Mouse (Mus musculus): ENCODE measurements around the gene Fez1.

The Fez1 gene

DNA sequence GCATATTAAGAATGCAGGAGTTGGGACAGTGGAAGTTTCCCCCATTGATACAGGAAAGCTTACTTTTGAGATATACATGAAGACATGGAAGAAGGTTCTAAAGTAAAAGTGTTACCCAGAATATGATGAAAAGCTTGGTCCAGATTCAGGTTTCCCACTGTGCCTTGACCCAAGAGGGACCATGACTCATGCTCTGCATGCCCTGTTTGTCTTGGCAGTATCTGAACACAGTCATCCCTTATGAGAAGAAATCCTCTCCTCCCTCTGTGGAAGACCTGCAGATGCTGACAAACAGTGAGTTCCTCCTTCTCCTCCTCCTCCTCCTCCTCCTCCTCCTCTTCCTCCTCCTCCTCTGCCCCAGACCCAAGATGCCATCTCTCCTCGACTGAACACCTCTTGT lies 48.6 kb downstream of the Fez1 start:
- ChIA-PET POLR2A (interaction anchor here in 1 of 4 experiments (0.6 kb wide), 2 partner anchors 1085 to 1828 kb away, joined by 3 to 4 read pairs; no protein-coding TSS in a partner anchor), CTCF (interaction anchor here in 1 of 4 experiments (0.6 kb wide), 1 partner anchor 50 kb away, joined by 3 read pairs; no protein-coding TSS in a partner anchor)

DNA sequence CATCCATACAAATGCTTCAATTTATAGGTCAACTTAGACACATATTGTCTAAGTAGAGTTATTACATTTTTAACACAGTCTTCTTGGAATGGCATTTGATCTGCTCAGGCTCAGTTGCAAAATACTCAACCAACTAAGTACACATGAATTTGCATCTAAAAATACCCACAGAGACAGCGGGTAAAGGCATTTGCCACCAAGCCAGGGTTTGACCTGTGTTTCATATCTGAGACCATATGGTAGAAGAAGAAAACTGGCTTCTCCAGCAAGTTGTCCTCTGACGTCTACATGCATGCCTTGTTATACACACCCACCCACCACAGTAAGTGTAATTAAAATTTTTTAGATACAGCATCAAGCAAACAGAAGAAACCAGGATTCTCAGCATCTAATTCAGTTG lies 52.1 kb downstream of the Fez1 start:
- ChIA-PET CTCF (no interaction called here), POLR2A (interaction anchor here in 1 of 4 experiments (1.3 kb wide), 1 partner anchor 12 kb away, joined by 3 read pairs; no protein-coding TSS in a partner anchor)

DNA sequence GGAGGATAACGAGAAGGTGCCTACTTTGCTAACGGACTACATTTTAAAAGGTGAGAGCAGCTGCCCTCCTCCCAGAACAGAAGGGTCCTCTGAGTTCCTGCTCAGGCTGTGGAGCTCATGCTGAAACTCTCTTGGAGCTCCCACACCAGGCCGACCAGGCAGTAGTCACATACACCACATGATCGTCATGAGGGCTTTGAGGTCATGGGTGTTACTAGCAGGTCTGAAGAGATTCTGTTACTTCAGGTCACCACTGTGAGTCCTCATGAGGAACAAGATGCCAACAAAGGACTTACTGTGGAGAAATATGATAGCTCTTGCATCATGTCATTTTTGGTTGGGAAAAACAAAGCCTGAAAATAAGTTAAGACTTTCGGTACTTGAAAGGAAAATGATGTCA lies 54.6 kb downstream of the Fez1 start:
- ChIA-PET CTCF (interaction anchor here in 1 of 4 experiments (1.6 to 2.0 kb wide), 2 partner anchors 19 to 353 kb away, joined by 5 read pairs; no protein-coding TSS in a partner anchor), POLR2A (interaction anchor here in 2 of 4 experiments (0.6 kb wide), 2 partner anchors 33 to 332 kb away, joined by 3 to 5 read pairs; no protein-coding TSS in a partner anchor)

DNA sequence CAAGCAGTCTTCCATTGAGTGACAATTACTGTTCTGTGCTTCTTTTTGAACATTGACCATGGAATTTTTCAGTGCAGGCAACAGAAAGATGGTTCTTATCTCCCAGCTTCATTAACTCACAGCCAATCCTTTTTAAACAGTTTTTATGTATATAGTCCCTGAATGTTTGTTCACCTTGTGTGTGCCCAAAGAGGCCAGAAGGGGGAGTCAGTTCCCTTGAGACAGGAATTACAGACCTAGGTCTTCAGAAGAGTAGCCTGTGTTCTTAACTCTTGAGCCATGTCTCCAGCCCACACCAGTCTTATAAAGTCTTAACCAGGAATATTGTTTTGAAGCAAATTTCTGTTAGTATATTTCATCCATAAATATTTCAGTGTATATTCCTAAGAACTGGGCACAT lies 55.1 kb downstream of the Fez1 start:
- ChIA-PET POLR2A (interaction anchor here in 2 of 4 experiments (0.6 to 1.1 kb wide), 3 partner anchors 11 to 332 kb away, joined by 3 to 5 read pairs (median 5); no protein-coding TSS in a partner anchor), CTCF (interaction anchor here in 3 of 4 experiments (0.6 to 2.0 kb wide), 6 partner anchors 8 to 1352 kb away, joined by 3 to 6 read pairs (median 4); no protein-coding TSS in a partner anchor)

DNA sequence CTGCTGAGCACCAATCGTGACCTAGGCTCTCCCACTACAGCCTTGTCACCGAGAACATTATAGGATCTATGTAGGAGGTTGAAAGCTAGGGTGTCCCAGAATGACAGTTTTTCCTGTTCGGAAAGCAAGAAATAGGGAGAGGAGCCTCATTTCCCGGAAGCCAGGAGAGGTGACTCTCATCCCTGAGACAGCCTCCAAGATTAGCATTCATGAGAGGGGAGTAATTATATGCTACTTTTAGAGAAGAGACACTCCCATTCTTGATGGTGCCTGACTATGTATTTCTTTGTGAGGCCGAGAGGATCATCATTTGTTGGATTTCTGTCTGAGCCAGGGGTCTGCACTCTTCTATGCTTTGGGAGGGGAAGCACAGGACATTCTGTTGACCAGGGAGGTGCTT lies 60.0 kb downstream of the Fez1 start:
- POLR2A ChIA-PET, result interaction anchor here in 2 of 4 experiments (0.5 to 1.0 kb wide), 9 partner anchors 19 to 1019 kb away, joined by 3 to 7 read pairs (median 3); no protein-coding TSS in a partner anchor
- CTCF ChIA-PET, result interaction anchor here (0.6 to 1.0 kb wide), 5 partner anchors 9 to 156 kb away, joined by 3 to 23 read pairs (median 5); no protein-coding TSS in a partner anchor

DNA sequence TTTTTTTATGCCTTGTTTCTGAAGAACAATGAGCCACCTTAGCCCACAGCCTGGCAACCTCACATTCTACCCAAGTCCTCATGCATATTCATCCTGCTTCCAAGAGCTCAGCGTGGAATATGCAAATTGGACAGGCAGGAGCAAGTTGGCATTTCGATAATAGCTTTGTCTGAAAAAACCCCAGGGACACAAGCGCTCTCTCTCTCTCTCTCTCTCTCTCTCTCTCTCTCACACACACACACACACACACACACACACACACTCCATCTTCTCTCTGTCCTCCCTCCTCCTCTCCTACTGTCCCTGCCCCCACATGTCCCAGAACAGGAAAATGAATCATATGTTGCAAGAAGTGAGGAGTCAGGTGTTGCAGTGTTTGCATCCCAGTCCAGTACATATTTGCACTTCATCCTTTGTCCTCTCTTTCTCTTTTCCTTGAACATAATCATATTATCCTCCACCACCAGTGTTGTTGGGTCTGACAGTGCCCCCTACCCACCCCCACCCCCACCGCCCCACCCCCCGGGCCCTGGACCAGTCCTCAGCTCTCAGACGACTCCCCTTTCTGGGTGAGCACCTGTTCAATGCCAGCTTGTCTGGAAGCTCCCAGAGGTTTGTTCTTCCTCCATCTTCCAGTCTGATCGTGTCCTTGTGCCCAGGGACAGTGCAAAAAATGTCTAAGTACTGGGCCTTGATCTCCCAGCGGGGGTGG lies 60.5 kb downstream of the Fez1 start:
- ChIA-PET CTCF (interaction anchor here (0.6 to 1.0 kb wide), 5 partner anchors 8 to 156 kb away, joined by 3 to 23 read pairs (median 5); no protein-coding TSS in a partner anchor), POLR2A (interaction anchor here in 2 of 4 experiments (0.6 to 1.0 kb wide), 8 partner anchors 19 to 1019 kb away, joined by 3 to 7 read pairs (median 3); no protein-coding TSS in a partner anchor)

DNA sequence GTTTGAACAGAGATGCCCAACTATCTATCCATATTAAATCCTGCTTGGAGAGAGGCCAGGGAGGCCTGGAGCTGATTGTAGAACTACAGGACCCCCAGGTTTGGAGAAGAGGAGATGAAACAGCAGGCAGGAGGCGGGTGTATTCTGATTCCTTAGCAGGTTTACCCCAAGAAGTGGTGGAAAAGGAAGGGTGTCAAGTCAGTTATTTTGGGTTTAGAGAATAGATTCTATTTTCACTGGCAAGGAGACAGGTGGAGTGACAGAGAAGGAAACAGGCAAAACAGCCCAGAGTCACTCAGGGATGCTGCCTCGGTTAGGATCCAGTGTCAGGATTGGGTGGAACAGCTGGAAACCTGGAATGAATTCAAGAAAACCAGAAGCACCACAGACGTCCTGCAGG lies 61.9 kb downstream of the Fez1 start:
- POLR2A ChIA-PET, result interaction anchor here in 1 of 4 experiments (0.6 kb wide), 1 partner anchor 19 kb away, joined by 3 read pairs; no protein-coding TSS in a partner anchor
- CTCF ChIA-PET, result interaction anchor here in 1 of 4 experiments (1.3 kb wide), 1 partner anchor 84 kb away, joined by 3 read pairs; no protein-coding TSS in a partner anchor

DNA sequence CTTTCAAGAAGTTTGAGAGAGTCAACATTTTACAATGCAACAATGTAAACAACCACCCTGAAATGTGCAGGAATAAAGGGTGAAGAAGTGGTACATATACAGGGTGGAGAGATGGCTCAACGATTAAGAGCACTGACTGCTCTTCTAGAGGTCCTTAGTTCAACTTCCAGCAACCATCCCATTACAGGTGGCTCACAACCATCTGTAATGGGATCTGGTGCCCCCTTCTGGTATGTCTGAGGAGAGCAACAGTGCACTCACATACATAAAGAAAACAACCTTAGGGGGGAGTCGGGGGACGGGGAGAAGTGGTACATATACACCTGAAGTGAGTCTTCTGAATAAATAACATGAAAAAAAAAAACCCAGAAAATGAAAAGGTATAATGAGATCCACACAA lies 63.6 kb downstream of the Fez1 start:
- POLR2A ChIA-PET, result interaction anchor here in 1 of 4 experiments (0.9 kb wide), 1 partner anchor 11 kb away, joined by 3 read pairs; no protein-coding TSS in a partner anchor
- CTCF ChIA-PET, result no interaction called here

DNA sequence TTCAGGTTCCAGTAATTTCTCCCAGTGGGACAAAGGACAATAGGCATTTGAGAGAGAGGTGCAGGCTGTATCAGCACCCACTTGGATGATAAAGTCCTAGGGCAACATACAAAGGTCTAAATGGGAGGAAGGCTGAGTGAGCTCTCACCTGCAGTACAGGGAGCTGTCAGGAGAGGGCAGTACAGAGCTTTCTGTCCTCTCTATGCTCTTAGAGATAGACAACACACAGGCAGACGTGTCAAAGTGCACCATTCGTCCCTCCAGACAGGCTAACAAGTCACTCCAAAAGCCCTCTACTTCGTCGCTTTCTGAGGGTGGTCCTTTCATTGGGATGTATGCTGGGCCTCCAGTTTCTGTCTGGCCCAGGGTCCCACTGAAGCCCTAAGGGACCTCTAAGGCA lies 68.9 kb downstream of the Fez1 start:
- POLR2A ChIA-PET, result interaction anchor here in 1 of 4 experiments (0.9 to 1.8 kb wide), 4 partner anchors 10 to 83 kb away, joined by 3 to 7 read pairs (median 4); no protein-coding TSS in a partner anchor

DNA sequence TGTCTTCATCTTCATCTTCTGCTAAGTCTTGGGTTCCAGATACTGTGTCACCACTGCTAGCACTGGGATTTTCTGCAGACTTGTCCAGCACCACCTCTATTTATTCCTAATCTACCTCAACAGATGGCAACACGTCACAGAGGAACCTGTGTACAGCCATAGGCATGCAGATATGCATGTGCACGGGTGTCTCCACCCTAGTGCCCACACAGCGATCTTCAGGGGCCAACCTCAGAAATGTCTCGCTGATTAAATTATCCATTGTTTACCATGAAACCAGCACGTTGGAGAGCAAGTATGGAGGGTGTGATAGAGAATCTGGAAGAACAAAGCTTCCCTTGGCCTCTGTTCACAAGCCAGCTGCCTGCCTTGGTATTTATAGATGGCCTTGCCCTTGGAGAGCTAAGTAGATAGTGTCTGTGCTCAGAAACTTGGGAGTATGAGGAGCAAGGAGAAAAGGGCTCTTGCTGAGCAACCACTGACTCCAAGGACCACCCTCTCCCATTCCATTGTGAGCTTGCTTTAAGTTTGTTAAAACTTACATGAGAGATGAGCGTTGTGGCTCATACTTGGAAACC lies 71.8 kb downstream of the Fez1 start:
- ChIA-PET CTCF (interaction anchor here in 2 of 4 experiments (0.5 to 2.6 kb wide), 2 partner anchors 23 to 336 kb away, joined by 4 to 18 read pairs; no protein-coding TSS in a partner anchor), POLR2A (interaction anchor here in 1 of 4 experiments (0.8 kb wide), 1 partner anchor 31 kb away, joined by 3 read pairs; no protein-coding TSS in a partner anchor)

More for the DNA sequence above, 68.9 kb downstream of the Fez1 start:
- CTCF ChIA-PET, result interaction anchor here (0.5 to 2.2 kb wide), 41 partner anchors 9 to 575 kb away, joined by 3 to 7 read pairs (median 3); partner anchors contain the start of gene Slc37a2 (in 1 of the 4)

DNA sequence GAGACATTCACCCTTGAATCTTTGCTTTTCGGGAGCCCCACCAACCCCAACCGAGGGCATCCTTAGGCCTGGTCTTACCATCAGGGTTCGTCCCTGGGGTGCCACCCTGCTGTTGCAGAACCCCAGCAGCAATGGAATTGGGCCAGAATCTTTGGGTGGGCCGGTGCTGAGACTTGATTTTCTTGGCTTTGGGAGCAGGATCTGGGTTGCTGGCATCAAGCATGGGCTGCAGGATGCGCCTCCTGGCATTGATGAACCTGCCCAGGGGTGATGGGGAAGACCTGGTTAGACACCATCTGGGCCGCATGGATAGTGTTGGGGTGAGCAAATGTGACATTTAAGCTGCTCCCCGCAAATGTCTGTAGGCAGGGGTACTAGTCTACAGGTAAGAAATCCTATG lies 72.6 kb downstream of the Fez1 start:
- ChIA-PET POLR2A (interaction anchor here in 1 of 4 experiments (0.8 to 1.5 kb wide), 3 partner anchors 8 to 182 kb away, joined by 3 to 4 read pairs (median 3); partner anchors contain the start of gene Ei24), CTCF (interaction anchor here (0.6 to 2.6 kb wide), 26 partner anchors 8 to 1104 kb away, joined by 3 to 23 read pairs (median 4); partner anchors contain the start of genes D730048I06Rik (in 1 of the 4), Gm27235 (in 1 of the 4) and Tmem218 (in 1 of the 4))

DNA sequence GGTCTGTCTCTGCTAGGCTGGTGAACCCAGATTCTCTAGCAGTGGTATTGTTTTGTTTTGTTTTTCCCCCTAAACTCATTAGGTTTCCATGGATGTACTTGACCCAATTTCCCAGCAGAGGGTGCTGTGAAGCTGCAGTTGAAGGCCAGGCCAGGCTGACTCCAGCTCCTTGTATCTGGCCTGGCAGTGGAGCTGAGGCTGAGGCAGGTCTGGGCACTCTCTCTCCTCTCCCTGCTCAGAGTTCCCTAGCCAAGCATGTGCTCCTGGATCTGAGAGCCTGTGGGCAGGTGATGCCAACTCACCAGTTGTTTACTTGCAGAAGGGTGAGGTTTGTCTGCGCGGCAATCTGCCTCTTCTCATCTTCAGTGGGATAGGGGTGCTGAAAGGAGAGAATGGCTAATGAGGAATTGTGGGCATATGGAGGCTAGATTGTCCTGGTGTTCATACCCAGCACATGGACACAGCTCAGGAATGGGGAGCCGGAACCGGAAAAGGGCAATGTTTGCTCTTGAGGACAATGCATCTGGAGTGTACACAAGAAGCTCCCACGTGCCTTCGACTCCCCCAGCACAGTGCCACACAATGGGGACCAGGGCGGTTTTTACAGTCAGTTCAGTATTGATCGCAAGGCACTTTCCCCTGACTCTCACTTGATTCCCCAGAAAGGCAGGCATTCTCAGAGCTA lies 73.5 kb downstream of the Fez1 start:
- ChIA-PET POLR2A (interaction anchor here in 1 of 4 experiments (0.8 to 1.5 kb wide), 4 partner anchors 9 to 183 kb away, joined by 3 to 4 read pairs (median 3); partner anchors contain the start of gene Ei24), CTCF (interaction anchor here (0.5 to 2.6 kb wide), 51 partner anchors 9 to 526 kb away, joined by 3 to 23 read pairs (median 4); partner anchors contain the start of genes Pknox2 (in 1 of the 4) and Tmem218 (in 1 of the 4))

DNA sequence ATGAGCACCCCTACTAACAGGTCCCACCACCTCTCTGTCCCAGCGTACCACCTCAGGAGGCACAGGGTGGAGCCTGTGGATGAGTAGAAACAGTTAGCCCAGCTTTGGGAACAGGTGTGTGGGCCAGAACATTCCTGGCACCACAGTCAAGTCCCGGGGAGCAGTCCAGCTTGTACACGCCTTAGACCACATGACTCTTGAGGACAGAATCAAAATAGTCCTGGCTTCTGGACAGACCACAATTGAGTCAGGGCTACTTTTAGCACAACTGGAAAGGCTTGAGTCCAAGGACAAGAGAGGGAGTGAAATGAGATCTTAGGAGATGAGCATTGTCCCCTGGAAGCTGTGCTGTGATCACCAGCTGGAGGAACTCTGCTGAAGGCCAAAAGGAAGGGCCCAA lies 76.9 kb downstream of the Fez1 start:
- POLR2A ChIA-PET, result interaction anchor here in 1 of 4 experiments (1.1 kb wide), 1 partner anchor 15 kb away, joined by 3 read pairs; no protein-coding TSS in a partner anchor
- CTCF ChIA-PET, result interaction anchor here in 2 of 4 experiments (1.0 to 1.4 kb wide), 2 partner anchors 18 to 357 kb away, joined by 3 read pairs; partner anchors contain the start of gene Slc37a2 (in 1 of the 2)

DNA sequence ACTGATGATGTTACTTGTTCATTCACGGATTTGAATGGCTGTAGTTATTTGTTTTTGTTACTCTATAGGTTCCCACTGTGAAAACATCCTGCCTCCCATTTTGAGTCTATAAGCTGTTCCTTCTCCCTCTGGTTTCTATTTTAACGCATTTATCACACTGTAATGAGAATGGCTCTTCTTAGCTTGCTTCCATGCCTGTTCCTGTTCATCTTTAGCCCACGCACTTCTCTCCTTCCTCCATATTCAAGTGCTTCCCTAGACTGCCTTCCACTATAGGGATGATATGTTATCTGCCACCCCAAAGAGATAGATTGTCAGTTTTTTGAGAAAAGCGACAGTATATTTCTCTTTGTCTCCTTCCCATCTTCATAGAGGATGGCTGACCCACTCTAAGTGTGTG lies 78.8 kb downstream of the Fez1 start:
- CTCF ChIA-PET, result no interaction called here
- POLR2A ChIA-PET, result no interaction called here

DNA sequence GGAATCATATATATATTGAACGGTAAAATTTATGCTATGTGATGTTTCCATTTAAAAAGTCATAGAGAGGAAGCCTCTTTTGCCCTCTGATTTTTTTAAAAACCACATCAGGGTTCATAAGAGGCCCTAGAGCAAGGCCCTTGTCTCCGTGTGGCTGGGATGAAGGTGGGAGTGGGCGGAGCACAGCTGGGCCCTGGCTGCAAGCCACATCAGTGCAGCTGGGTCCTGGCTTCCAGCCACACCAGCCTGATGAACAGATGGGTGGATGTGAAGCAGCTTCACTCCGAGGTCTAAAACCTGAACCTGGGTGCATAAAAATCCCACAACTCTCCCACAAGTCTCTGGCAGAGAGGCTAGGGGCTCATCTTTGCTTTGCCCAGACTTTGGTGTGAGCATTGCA lies 83.8 kb downstream of the Fez1 start:
- ChIA-PET CTCF (interaction anchor here in 2 of 4 experiments (0.6 to 1.8 kb wide), 4 partner anchors 8 to 63 kb away, joined by 3 to 5 read pairs (median 3); no protein-coding TSS in a partner anchor), POLR2A (interaction anchor here in 1 of 4 experiments (1.1 kb wide), 1 partner anchor 11 kb away, joined by 3 read pairs; no protein-coding TSS in a partner anchor)

DNA sequence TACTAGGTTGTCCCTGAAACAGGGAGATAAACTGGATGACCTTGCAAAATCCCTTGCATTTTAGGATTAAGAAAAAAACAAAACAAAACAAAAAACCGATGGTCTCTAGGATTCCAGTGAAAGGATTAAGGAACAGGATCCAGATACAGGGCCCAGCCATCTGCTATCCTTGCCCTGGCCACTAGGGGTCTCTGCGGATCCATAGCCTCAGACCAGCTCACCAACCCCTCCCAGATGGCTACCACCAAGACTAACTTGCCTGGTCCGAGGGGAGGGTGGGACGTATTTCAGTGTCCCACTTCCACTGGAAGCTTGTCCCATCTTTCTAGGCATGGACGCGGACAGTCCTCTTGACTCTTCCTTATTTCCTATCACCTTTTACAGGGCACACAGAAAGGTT lies 94.7 kb downstream of the Fez1 start:
- ChIA-PET CTCF (interaction anchor here (0.6 to 2.4 kb wide), 47 partner anchors 9 to 1140 kb away, joined by 3 to 23 read pairs (median 4); partner anchors contain the start of gene Pknox2 (in 1 of the 4)), POLR2A (interaction anchor here in 2 of 4 experiments (0.7 to 2.0 kb wide), 5 partner anchors 10 to 1419 kb away, joined by 3 to 4 read pairs (median 3); partner anchors contain the start of gene Pknox2 (in 1 of the 2))

DNA sequence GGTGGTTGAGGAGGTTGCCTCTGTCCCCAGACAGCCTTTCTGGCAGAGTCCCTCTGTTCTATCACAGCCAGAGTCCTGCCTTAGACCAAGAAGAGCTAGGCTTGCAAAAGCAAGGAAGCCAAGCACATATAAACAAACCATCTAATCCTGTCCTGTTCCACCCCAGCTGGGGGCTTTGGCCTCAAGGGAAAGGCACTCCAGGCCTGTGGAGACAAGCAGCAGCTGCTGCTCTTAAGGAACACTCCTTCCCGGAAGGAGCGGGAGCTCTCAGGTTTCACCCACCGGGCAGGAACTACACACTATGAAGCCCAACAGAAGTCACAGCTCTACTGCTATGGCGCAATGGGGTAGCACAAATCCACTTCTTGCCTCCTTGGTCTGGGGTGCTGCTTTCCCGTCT lies 95.3 kb downstream of the Fez1 start:
- ChIA-PET POLR2A (interaction anchor here in 2 of 4 experiments (0.7 to 2.0 kb wide), 6 partner anchors 11 to 1419 kb away, joined by 3 to 4 read pairs (median 3); partner anchors contain the start of gene Pknox2 (in 1 of the 2)), CTCF (interaction anchor here (0.5 to 2.4 kb wide), 46 partner anchors 9 to 1141 kb away, joined by 3 to 23 read pairs (median 4); partner anchors contain the start of gene Pknox2 (in 1 of the 4))
